Mouse (Mus musculus) brain, embryonic 18.5 days (tissue): ENCODE data around the gene Ankrd26.

Experiments used
- DNase-seq: peaks from one replicate; pipeline ENCODE4 v3.0.0-alpha.2; 2012; ENCODE audit warnings: low read depth, low spot score

Gene Ankrd26

GRCm38 (mm10) chr6:118478957-118479708 lies 82.9 kb downstream of the Ankrd26 start, which contains the start of gene Zfp9:
Gene Zfp9, minus strand, starts transcription at chr6:118479320.
- DNase-seq, result peak; percentile 73

DNA sequence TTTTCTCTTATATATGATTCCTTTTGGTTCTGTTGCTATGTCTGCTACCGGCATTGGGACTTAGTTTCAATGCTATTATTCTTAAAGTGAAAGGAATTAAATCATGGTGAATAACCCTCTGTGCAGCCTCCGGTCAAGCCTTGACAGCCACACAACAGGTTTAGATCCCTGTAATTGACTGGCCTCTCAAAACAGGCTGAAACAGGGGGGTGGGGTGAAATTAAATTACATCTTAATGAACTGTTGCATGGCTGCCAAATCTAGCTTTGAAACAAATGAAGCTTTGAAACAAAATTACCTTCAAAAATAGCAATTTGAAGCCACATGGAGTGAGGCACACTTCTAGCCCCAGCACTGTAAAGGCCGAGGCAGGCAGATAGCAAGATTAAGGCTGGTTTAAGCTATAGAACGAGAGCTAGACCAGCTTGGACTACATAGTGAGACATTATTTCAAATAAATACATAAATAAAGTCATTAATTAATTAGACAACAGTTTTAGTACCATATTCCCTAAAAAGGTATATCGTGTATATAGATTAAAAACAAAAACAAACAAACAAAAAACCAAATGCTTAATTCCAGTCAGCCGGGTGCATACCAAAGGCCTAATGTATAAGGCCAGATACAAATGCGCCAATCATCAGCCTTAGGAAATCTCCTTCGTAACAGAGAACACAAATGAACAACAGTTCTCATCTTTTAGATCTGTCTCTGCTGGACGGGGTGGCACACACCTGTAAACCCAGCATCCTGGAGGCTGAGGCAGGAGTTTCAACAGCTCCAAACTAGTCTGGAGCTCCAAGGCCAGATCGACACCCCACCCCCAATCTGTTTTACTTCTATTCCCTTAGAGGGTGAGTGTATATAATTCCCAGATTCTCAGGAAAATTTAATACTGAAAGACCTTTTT lies 83.9 kb downstream of the Ankrd26 start:
- no peak for DNase-seq

DNA sequence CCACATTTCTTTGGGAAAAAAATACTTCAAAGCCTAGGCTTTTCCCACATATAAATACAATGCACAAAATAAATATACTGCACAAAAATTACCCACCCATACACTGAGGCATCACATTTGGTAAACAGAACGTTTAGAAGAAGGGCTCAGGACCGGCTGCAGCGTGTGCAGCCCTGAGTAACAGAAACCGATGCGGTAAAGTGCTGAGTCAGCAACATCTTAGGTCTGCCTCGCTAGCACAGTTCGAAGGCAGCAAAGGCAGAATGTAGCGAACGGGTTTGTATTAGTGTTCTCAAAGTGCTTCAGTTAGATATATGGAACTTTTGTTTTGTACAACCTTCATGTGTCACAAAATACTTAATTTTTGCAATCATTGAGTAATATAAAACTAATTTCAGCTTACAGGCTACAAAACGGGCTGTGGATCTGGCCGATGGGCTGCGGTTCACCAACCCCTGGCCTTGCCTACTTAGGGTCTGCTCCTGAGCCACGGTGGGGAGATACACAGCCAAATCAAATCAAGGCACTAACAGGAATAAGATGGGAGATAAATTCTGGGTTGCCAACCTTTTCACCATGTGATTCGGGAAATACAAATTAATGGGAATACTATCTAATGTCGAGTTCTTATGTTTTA lies 99.8 kb downstream of the Ankrd26 start:
- DNase-seq, result no peak

GRCm38 (mm10) chr6:118457726-118458125 lies 104.3 kb downstream of the Ankrd26 start:
- no peak for DNase-seq

DNA sequence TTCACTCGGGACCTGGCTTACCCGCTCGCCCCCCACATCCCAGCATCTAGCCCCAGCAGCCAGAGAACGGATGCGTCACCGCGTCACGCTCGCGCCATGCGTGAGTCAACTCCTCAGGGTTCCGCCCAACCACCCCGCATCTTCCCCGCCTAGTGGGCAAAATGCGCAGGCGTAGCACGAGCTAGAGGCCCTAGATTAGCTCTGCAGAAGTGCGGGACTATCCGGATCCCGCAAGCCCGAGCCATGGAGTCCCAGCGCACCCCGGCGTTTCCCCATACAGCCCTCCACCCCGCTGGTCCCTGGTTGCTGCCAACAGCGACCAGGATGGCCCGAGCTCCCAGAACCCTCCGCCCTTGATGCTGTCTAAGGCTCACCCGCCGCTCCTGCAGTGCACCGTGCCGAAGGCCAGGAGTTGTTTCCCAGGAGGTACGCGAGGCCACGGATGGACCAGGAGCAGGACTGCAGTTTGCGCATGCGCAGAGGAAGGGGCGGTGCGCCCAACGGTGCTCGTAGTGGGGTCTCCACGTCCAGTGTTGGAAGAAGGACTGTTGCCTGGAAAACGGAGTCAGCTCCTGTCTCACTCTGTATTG lies 106.9 kb downstream of the Ankrd26 start, which contains the start of gene Zfp248:
Zfp248 (minus strand) TSS at position 487 of the 590 bp plus-strand sequence.
- peak; percentile 89 for DNase-seq

- DNase-seq, result no peak
Measured at GRCm38 (mm10) chr6:118454452-118454851, 107.6 kb downstream of the Ankrd26 start.
